Mouse (Mus musculus) 416B (cell line): ENCODE measurements at regions not wholly inside any gene's neighbourhood (a gene's known extent, or its start where the extent isn't known, plus 50 kb on each side); places are given as distances from the start of the nearest gene placed in this dataset.
"Not testable (repeated sequence)": the region's sequence is repeated elsewhere in the genome, so short reads cannot be mapped to it uniquely, and the experiment has no call there.

Experiments
- DNase-seq: peaks from one replicate; pipeline ENCODE4 v3.0.0; 2011; ENCODE audit warnings: low read depth

DNA sequence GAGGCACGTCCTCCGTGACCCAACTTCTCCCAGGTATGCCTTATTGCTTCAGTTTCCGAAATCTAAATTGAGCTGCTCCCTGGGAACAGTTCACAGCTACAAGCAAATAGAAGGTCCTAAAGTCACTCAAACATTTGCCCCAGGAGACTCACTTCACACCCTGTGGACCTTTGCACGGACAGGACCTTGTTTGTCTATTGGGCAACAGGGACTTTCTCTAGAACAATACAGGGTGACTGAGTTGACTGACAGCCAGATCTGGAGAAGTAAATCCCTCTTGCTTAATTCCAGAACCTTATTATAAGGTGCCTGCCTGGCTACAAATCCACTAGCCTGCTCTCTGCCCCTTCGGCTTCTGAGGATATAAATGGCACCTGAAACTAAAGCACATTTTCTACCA is 220.5 kb upstream of the Irx4 start:
- DNase-seq: no peak

GRCm38 (mm10) chr13:73041233-73042040 is 218.8 kb upstream of the Irx4 start:
- DNase-seq: no peak

GRCm38 (mm10) chr13:73069840-73070530 is 190.3 kb upstream of the Irx4 start:
- no peak for DNase-seq

DNA sequence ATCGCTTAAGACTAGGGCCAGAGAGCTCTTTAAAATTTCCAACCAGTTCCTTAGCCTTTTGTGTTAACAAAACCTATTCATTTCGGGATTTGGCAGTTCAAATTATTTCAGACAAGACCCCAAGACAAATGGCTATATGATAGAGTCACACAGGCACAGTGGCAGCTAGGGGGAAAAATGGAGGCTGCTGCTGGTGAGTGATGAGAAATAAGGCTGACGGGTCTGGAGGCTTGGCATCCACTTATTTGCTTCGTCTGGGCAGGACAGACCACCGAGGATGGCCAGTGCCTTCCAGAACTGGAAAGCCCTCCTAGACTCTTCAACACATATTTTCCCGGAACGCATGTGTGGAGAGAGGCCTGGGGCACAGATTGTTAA is 189.8 kb upstream of the Irx4 start:
- DNase-seq: no peak

GRCm38 (mm10) chr13:73071032-73071431 is 189.2 kb upstream of the Irx4 start:
- no peak for DNase-seq

GRCm38 (mm10) chr13:73071854-73072852 is 188.1 kb upstream of the Irx4 start:
- no peak for DNase-seq

DNA sequence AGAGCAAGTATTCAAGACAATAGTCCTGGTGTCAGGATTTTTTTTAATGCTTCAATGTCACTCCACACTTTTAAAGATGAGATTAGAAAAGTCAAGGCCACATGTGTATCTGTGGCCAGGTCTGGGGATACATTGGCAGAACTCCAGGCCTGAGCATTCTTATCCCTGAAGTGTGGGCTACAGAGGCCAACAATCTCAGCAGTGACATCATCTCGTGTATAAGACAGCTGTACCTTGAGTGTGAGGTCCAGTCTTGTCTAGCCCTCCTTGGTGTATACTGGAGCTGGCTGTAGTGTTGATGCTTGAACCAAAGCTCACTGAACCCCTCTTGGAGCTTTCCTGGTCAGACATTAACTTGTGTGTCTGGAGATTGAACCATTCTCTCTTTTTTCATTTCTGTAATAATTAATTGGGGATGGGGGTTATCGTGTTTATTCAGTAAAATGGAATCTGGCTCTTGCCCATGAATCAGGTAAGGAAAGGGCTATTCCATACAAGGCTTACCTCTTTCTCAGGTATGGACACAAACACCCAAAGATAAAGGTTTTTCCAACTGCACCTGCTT is 182.3 kb upstream of the Irx4 start:
- no peak for DNase-seq

DNA sequence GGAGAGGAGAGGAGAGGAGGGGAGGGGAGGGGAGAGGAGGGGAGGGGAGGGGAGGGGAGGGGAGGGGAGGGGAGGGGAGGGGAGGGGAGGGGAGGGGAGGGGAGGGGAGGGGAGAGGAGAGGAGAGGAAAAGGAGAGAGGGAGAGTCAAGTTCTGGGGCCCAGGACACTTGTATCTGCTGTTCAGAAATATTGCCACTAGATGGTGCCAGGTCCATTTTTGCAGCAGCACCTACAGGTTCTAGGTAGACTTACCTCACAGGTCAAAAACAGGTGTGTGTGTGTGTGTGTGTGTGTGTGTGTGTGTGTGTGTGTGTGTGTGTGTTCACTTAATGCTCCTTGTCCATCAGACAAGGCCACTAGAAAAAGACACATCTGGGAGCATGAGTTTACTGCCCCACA is 172.5 kb upstream of the Irx4 start:
- not testable (repeated sequence) for DNase-seq

DNA sequence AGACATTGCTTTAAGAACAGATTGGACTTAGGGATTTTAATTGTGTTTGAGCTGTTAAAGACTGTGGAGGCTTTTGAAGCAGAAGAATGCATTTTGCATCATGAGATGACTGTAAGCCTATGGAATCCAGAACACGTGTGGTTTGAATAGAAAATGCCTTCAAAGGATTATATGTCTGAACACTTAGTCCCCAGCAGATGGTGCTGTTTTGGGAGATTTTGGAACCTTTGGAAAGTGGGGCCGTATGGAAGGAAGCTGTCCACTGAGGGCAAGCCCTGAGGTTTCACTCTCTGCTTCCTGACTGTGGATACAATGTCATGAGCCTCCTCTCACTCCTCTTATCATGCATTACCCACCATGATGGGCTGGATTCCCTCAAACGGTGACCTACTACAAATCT is 168.4 kb upstream of the Irx4 start:
- DNase-seq: peak; percentile 1

DNA sequence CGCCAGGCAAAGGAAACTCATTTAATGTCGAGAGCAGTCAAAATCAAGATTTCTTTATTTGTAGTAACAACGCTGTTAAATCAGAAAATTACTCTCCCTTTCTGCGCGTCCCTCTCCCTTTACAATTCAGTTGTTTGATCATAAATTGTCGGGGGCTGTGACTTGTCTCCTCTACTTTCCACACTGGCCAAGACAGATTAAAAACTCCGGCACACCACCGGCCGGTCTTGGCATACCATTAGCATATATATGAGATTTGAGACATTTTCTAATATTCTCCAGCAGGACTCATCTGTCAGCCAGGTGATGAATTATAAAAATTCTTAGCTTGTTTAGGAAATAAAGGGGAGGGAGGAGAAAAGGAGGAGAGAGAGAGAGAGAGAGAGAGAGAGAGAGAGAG is 162.8 kb upstream of the Irx4 start:
- DNase-seq: no peak

- no peak for DNase-seq
These were observed 160.9 kb upstream of the Irx4 start for GRCm38 (mm10) chr13:73099407-73099806.

DNA sequence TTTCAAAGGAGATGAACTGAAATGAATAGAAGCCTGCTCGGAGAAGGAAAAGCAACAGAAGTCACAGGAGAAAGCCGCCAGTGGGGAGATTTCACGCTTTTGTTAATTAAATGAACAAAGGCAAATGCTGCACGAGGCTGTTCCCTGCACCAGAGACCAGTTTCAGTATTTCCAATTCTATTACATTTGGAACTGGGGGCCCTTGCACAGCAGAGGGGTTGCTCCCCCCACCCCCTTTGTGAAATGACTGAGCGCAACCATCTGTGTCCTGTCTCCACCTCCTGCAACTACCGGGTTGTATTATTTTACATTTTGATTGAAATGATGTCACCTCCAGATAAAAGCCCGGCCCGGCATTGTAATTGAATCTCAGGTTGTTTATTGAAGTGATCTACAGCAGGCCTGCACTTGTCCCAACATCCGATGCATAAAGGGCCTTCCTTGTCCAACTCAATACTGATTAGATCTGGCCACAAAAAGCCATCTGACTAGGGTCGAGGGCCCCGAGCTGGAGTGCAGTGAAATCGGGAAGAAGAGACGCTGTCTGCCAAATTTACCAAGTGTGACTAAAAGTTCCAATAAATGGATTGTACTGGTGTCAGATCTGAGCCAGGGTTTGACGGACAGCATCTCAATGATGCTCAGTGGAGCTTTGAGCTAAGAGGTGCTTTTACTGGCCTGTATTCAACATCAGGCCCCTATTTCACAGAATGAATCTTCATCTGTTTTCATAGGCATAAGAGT is 152.9 kb upstream of the Irx4 start:
- no peak for DNase-seq

GRCm38 (mm10) chr13:73116822-73117632 is 143.3 kb upstream of the Irx4 start:
- DNase-seq: no peak

GRCm38 (mm10) chr13:73117633-73118076 is 142.6 kb upstream of the Irx4 start:
- no peak for DNase-seq

DNA sequence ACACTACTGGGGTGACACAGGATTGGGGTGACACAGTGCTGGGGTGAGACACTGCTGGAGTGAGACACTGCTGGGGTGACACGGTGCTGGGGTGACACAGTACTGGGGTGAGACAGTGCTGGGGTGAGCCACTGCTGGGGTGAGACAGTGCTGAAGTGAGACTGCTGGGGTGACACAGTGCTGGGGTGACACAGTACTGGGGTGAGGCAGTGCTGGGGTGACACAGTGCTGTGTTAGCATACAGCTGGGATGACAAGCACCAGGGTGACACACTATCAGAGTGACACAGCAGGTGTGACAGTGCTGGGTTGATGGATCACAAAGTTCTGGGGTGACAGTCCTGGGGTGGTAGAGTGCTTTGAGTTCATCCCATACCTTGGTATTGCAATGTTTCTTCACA is 137.3 kb upstream of the Irx4 start:
- DNase-seq: no peak

- no peak for DNase-seq
These were observed 129.0 kb upstream of the Irx4 start for GRCm38 (mm10) chr13:73131270-73131669.

GRCm38 (mm10) chr13:73132746-73133145 is 127.5 kb upstream of the Irx4 start:
- DNase-seq: no peak

GRCm38 (mm10) chr13:73134929-73135328 is 125.3 kb upstream of the Irx4 start:
- DNase-seq: no peak

DNA sequence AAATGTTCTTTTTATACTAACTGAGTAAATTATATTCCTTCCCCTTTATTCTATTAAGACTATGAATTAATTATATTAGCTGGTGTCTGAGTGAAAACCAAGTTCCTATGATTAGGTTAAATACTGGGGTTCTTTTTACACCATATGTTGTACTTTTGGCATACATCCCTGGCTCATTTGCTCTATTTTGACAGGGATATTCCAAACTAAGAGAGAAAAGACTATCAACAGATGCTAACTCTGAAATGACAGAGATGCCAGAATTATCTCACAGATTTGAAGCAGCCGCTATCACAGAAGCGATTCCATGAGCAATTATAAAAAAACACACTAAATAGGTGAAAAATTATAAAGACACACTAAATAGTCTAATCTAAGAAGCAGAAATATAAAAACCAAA is 119.0 kb upstream of the Irx4 start:
- no peak for DNase-seq

- no peak for DNase-seq
These were observed 102.3 kb upstream of the Irx4 start for GRCm38 (mm10) chr13:73158016-73158415.
